Mouse (Mus musculus) hematopoietic stem cell, adult 5-6 weeks (primary cell): ENCODE data around the gene Fam131b. TPM values are rescaled to one million over a fixed set of nuclear protein-coding genes. Genes with fewer than 3 reads are reported as not detected.

Experiments
- ATAC-seq, 2 experiments: fragments of 125-278 bp in 1 of 2; replicated peaks in 1 of 2; 2 replicates each; pipeline ENCODE4 v1.8.0; 2016 to 2017; ENCODE audit warnings: inconsistent platforms in 2 of 2, mild to moderate bottlenecking in 2 of 2, moderate number of reproducible peaks in 2 of 2, low read depth in 1 of 2, moderate TSS enrichment in 1 of 2; ENCODE audit not compliant: low FRiP score in 2 of 2, poor library complexity in 2 of 2, severe bottlenecking in 2 of 2, insufficient read depth in 1 of 2, low TSS enrichment in 1 of 2
- total RNA-seq: library from RNA; stranded (forward); fragments of 172-1452, 232-1000 nt; gene quantifications from 2 replicates; pipeline ENCODE4 v1.2.3, GENCODE M21; 2017

Gene Fam131b
- total RNA-seq, 1 experiment from 2014 or later, result not detected

DNA sequence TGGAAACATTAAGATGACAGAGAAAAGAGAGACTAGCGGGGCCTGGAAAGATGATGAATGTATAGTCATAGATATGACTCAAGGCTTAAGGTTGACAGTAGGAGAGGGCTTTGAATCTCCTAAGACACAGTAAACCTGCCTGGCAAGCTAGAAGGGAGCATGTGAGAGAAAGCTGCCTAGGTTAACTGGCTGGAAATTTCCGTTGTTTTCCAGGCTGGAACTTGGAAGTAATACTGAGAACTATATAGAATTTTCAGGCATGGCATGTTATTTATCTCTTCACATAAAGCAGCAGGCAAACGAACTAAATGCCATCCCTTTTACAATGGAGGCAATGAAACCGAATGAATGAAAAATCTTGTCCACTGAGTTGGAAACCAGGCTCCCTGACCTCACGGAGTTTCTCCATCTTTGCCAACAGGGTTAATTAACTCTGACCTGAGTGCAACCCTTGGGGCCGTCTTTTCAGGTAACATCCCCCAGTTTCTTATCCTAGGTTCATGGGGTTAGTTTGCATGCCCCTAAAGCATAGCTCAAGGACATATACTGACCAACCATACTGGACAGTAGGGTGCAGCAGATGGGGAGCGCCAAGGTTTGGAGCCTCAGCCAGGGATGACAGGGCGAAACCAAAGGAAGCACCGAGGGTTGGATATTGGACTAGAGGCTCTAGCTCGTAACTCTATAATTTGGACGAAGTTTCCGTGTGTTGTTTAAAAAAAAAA lies 24.0 kb upstream of the Fam131b start:
- no peak for ATAC-seq

DNA sequence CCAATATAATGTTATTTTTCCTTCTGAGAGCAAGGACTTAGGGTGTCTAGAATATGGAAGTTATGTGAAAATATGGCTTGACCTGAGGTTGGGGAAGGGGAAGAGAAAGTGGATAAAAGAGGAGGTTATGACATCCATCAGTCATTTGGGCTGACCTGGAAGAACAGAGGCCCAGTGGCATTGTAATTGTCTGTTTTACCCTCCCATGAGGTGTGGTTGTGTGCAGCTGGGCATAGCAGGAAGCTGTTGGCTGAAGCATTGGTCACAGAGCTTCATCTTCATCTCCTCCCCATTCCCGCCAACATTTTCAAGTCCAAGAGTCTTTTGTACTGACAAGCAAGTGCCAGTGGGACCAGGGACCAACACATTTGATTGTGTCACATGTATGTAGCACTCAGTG lies 19.8 kb upstream of the Fam131b start:
- ATAC-seq, result no peak

DNA sequence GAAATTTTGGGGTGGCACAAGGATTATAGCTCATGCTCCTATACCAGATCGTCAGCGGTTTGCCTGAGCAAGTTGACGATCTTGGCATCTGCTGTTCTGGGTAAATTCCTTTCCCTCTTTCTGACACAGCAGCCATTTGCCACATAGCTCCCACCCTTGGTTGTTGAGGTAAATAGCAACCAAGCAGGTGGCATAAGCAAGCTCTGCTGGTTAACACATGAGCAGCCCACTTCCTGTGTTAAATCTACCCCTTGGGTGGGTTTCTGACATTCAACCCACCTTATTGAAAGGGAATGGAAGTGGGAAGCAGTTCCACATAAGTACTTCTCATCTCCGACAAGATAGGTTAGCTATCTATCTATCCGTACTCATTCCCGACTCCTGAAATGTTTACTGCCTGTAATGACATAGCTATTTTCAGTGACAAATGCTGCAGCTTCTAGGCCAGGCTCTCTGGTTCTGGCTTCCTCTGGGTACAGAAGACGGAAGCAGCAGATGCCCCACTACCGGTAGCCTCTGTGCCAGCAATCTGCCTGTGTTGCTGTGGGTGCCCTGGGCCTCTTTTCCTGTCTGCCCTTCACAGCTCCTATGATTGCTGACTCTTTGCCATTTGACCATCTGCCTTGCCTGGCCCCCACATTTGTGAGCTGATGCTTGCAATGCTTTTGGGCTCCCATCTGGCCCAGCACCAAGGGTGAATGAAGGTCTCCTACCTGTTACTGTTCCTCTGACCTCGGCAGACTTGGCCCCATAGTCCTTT lies 19.1 kb upstream of the Fam131b start:
- ATAC-seq, result peak; percentile 94 to 97

DNA sequence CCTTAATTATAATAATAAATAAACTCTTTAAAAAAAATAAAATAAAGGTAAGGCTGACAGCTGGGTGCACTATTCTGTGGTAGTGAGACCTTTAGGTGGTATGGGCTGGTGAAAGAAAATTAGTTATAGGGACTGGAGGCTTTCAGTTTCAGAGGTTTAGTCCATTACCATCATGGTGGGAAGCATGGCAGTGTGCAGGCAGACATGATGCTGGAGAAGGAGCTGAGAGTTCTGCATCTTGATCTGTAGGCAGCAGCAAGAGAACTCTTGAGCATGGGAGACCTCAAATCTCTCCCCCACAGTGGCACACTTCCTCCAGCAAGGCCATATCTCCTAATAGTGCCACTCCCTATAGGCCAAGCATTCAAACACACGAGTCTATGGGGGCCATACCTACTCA lies 17.7 kb upstream of the Fam131b start:
- no peak for ATAC-seq

DNA sequence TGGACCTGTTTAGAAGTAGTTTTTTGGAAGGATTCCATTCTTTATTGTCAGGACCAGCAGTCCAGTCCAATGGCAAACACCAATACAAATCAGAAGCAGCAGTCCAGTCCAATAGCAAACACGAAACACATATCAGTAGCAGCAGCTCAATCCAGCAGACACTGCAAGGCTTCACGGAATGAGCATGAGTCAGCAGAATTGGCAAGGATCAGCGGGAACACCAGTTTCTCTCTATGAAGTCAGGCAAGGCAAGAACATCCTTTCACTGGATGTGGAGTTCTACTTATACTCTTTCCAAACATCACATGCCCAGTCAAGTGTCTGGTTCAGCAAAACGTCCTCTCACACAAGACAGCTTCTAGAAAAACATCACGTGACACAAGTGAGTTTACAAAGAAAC lies 15.5 kb upstream of the Fam131b start:
- ATAC-seq, result no peak

DNA sequence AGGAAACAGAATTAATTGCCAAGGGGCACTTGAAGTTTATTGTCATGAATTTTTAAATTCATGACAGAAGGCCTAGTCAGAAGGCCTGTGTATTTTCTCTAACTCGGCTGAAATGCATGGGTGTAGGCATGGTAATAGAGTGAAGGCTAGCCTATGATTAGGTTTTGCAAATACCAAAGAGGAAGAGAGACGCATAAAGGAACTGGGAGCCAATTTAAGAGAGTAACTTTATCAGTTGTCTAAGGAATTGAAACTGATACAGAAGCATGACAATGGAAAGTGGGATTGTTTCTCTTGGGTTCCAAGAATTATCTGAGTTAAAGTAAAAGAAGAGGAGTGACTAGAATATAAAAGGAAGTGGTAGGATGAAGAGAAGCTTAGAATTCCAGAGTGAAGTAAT lies 14.7 kb upstream of the Fam131b start:
- ATAC-seq, result no peak

DNA sequence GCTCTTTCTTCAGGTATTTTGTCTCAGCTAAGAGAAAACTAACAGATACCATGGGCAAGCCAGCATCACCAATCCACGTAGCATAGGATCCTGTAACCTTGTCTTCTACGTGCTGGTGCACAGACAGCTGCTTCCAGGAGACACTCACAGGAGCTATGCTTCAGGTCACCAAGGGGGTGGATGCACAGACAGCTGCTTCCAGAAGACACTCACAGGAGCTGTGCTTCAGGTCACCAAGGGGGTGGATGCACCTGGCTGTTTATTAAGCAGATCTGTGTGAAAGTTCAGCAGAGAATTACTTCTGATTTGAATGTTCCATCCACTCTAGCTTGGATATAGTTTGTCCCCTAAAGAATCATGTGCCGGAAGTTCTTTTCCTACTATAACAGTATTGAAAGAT lies 6.5 kb upstream of the Fam131b start:
- ATAC-seq, result no peak

DNA sequence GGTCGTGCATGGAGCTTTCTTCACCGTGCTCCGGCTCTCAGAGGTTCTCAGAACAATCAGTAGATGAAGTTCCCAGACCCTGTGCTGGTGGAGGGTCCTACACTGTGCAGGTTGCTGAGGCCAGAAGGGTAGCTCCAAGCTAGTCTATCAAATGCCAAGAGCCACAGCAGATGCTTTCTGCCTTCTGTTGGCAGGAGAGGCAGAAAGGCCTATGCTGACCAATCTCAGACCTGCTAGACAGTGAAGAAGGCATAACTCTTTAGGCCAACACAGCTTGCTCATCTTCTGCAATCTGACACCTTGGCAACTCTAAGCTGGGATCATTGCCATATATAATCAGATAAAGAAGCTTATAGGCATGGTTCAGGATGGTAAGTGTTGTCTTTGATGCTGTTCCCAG lies 5.8 kb upstream of the Fam131b start:
- ATAC-seq, result no peak

DNA sequence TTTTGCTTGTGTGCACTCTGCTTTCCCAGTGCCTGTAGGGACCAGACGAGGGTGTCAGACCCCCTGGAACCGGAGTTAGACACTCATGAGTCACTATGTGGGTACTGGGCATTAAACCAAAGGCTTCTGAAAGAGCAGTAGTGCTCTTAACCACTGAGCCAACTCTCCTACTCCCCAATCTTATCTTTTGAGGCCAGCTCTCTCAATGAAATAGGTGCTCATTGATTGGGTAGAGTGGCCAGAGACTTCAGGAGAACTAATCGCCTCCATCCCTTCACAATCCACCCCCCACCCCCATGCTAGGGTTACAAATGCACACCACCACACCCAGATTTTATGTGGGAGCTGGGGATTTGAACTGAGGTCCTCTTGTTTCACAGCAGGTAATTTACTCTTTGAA lies 4.3 kb upstream of the Fam131b start:
- no peak for ATAC-seq

DNA sequence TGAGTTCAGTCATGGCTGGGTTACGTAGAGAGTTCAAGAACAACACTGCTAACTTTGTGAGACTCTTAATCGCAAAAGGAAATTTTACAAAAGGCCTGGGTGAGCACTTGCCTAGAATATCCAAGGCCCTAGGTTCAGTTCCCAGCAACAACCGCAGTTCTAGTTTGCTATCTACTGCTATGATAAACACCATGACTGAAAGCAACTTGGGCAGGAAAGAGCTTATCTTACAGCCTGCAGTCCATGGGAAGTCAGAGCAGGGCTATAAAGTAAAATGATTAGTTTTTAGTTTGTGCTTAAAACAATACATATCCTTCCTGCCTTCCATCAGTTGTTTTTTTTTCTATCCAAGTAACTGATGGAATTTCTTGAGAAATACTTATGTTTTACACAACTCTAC lies 2.1 kb upstream of the Fam131b start:
- no peak for ATAC-seq

DNA sequence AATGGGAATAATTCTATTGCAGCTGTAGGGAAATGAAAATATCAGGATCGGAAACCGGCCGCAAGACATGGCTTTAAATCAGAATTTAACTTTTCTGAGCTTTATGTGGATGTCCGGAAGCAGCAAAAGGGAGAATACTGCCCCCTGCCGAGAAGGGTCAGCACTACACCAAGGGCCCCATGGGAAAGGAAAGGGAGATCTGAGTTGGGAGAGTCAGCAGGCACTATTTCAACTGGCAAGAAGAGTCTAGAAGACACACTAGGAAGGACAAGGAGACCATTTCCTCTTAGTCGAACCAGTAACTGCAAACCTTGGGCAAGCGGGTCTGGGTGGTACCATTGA lies 796 bp upstream of the Fam131b start:
- peak; percentile 72 to 75 for ATAC-seq

DNA sequence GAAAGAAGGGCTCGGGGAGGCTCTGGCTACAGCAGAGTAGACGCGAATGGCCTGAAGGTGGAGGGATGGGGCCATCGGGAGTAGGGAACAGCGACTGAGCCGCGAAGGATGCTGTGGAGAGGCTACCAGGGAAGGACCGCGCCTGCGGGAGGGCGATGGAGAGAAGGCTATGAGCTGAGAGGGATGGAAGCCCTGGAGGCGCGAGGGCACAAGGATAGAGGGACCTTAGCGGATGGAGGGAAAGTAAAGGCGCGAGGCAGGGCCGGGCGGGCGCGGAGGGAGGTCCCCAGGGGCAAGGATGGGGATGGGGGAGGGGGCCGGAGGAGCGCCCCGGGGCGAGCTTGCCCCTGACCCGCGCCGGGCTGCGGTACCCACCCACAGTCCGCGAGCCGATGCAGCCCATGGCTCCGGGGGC lies 369 bp downstream of the Fam131b start:
- ATAC-seq, result peak in 1 of 2 experiments; percentile 29; a peak in 1 of 4 replicates

DNA sequence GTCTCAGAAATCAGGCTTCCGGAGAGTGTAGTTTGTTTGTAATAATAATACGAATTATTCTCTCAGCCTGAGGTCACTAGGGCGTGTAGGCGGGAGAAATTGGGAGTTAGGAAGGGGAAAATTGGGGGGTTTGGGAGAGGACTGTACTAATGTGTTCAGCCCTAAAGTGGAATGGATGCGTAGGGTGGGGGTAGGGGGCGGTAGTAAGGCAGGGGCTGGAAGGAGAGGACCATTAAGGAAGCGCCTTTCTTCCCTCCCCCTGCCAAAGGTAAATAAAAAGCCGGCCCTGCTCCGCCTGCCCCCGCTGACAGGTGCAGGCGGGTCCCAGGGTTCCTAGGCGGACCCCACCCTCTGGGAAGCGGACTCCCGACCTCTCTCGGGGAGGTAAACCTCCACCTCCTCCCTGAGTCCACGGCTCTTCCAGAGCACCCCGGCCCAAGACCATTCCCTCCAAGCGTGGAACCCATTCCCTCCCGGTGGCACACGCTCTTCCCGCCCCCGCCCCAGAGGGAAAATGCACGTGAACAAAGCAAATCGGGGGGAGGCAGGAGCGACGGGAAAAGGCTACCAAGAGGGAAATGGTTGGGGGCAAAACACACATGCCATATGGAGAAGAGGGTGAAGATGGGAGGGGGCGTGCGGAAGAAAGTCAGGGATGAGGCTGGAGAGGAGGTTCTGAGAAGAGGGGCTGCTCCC lies 924 bp downstream of the Fam131b start:
- ATAC-seq, result no peak

DNA sequence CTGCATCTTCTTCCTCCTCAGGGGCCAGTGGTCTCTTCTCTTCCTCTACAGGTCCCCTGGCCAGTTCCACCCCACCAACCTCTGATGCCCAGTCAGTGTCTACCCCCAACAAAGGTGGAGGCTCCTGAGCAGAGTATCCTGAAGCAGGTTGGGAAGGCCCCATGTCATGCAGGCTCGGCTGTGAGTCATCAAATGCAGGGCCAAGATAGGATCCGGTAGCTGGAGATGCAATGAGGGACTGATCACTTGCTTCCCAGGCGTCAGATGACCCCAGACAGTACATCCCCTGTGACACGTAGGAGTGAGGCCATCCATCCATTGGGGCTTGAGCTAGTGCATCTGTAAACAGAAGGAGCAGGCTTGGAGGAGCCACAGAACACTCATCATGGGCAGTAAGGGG lies 6.2 kb downstream of the Fam131b start:
- no peak for ATAC-seq

DNA sequence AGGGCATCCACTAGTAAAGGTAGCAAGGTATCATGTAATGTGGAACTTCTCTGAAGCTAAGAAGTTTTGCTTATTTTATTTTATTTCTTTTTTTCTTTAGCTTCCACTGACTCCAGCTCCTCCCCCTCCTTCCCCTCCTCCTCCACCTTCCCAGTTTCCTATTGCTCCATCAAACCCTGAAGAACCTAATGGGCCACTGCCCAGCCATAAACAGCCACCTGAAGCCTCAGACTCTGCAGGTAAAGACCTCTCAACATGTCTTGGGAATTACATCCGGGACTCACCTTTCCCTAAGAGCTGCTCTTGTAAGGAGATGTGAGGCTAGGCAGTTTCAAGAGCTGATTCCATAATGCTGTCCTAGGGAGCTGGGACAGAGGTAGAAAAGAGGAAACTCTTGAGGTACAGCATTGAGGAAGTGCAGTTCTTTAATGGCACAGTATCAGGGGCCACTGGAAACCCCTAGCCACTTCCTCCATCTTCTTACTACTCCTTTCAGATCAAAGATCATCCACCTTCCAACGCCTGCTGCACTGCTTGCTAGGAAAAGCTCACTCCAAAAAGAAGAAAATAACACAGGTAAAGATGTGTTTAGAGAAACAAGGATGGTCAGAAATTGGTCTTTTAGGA lies 13.9 kb downstream of the Fam131b start:
- peak; percentile 89 to 94 for ATAC-seq

DNA sequence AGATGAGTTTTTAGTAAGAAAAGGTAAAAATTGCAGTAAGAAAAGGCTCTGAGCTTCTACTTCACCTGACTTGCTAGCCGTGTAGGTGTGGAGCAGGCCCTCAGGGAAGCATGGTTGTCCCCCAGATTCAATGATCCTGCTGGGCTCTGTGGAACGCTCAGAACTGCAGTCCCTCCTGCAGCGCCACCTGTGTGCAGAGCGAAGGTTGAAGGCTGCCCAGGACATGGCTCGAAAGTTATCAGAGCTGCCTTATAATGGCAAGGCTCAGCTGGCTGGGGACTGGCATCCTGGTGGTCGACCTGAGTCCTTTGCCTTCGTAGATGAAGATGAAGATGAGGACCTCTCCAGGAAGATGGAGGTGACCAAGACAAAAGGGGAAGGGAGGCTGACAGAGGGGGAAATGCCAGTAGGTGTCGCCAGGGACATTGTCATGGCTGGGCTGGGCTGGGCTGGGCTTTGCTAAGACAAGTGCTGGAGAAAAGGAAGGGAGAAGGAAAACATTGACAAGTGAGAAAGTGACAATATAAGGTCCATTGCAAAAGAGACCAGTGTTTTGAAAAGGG lies 14.5 kb downstream of the Fam131b start:
- ATAC-seq, result 0 out of 4 replicates have a peak, but pooled peaks of 1 of the 2 experiments have one; percentile 24

DNA sequence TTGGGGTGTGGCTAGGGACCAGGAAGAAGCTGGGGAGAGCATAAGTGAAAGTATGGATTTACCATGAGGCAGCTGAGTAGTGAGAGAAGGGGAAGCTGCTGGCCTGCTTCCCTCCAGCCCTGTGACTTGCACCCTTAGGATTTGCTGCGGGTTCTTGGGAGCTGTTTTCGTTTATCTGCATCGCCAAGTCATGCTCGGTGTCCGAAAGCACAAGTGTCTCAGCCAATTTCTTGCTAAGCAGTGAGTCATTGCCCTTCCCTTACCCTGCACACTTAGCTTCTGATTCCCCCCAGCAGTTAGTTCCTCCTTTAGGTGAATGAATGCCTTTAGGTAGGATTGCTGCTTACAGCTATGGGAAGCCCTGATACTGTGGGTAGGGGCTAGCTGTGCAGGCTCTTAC lies 25.1 kb downstream of the Fam131b start:
- peak; percentile 79 to 88 for ATAC-seq
